Mouse (Mus musculus) olfactory bulb, adult 2 months (tissue): ENCODE measurements at regions not wholly inside any gene's neighbourhood (a gene's known extent, or its start where the extent isn't known, plus 50 kb on each side); places are given as distances from the start of the nearest gene placed in this dataset.

Experiments used
- CTCF ChIP-seq: fragments of 200-500 bp; IDR thresholded peaks from 2 replicates; pipeline ENCODE4 v1.5.1; 2012; ENCODE audit warnings: low read depth, mild to moderate bottlenecking, low read length, moderate library complexity; ENCODE audit not compliant: insufficient read depth
- POLR2A ChIP-seq: fragments of 200-500 bp; IDR thresholded peaks from 2 replicates; pipeline ENCODE4 v1.6.1; 2012; ENCODE audit warnings: mild to moderate bottlenecking, low read depth, low read length, moderate library complexity; ENCODE audit not compliant: insufficient read depth

- TF ChIP-seq CTCF, result no peak
- no peak for TF ChIP-seq POLR2A
These were observed 272.3 kb upstream of the 3110018I06Rik start for GRCm38 (mm10) chr12:107216119-107216518.
